Mouse (Mus musculus): Measurements from ENCODE around the gene Slc6a2.

DNA sequence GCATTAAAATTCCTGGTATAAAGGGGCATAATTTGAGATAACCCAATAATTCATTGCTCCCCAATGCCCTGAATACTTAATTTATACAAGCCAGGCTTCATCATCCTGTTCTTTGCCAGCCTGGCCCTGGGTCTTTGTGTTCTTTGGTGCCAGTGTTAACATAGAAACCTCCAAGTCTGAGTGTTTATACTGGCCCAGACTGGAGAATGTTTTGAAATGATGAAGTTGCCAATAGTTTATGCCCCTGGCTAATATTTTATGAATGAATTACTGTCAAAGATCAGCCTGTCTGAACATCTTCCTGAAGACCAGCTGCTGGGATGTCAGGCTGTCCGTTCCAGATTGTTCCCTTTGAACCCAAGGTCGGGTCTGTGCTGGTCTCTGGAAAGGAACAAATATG is 4.7 kb downstream of the Slc6a2 start:
- TF ChIP-seq POLR2A (IDR thresholded peaks at IDR 0.05; ENCODE audit: low read depth, low read length) (no peak), CTCF (IDR thresholded peaks at IDR 0.05; ENCODE audit: extremely low read depth, insufficient read length, insufficient replicate concordance, low read depth, low read length) (no peak)

Data from small intestine, adult 2 months (tissue).